Mouse (Mus musculus) embryo, embryonic 10.5 days (tissue): ENCODE measurements around the gene Unk.

Source experiments
- DNase-seq: peaks from one replicate; pipeline ENCODE4 v3.0.0-alpha.2; 2015; ENCODE audit warnings: low spot score

Unk gene

GRCm38 (mm10) chr11:116030088-116030897 lies at the start of gene Unk:
TSS of gene Unk (plus strand) at chr11:116030322.
- peak; percentile 100 for DNase-seq

GRCm38 (mm10) chr11:115982472-115982871 lies 47.6 kb upstream of the Unk start:
- no peak for DNase-seq

DNA sequence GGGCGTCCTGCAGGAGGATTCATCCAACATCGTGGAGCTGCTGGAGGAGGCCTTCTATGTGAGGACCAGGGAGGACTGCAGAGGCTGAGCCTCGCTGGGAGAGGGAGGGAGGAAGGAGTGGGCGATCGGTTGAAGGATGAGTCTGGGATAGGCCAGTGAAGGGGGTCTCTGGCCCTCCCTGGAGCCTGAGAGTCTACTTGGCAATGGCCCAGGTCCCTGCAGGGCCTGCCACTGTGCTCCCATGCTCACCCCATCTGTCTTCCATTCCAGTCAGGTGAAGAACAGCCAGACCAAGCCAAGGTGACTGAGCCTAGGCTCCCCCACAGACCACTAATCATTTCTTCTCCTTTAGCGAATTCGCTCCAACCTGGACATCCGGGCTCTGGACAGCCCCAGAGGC lies 46.8 kb upstream of the Unk start:
- DNase-seq: no peak

- no peak for DNase-seq
These were observed 40.4 kb upstream of the Unk start for GRCm38 (mm10) chr11:115989686-115990085.

- no peak for DNase-seq
These were observed 38.0 kb upstream of the Unk start for GRCm38 (mm10) chr11:115992098-115992497.

GRCm38 (mm10) chr11:115995256-115995655 lies 34.9 kb upstream of the Unk start:
- DNase-seq: no peak

GRCm38 (mm10) chr11:115997047-115997446 lies 33.1 kb upstream of the Unk start:
- DNase-seq: no peak

GRCm38 (mm10) chr11:115997662-115998061 lies 32.5 kb upstream of the Unk start:
- DNase-seq: no peak

DNA sequence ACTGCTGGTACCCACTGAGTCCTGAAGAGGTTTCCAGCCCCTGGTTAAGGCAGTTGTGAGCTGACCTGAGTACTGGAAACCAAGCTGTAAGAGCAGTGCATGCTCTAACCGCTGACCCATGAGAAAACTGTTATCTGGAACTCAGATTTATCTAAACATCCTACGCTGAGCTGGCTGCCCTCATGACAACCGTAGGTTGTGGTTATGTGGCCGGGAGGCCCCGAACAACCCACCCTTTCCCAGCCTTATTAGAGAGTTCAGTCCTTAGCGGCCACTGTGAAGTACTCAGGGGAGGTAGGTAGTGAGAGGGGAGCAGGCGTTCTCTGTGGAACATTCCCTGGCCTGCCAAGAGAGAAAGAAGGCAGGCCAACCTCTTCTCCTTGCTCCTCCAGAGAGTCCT lies 31.1 kb upstream of the Unk start:
- DNase-seq: no peak

- DNase-seq: peak; percentile 89
These were observed 30.5 kb upstream of the Unk start for GRCm38 (mm10) chr11:115999538-116000143.

DNA sequence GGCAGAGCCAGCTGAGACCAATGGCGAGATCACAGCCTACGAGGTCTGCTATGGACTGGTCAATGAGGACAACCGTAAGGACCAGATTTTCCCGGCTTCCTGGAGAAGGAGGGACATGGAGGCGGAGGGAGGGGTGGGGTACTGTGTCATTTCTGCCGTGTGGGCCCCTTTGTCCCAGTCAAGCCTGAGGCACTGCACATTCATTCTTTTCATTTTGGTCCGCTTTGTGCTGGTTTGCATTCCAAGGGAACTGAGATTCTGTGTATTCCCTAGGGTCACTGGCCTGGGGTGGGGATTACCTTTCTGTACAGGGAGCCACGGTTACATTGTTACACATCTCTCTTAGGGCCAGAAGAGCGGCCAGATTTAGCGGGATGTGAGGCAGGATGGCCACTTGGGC lies 29.5 kb upstream of the Unk start:
- no peak for DNase-seq

- DNase-seq: no peak
These were observed 28.4 kb upstream of the Unk start for GRCm38 (mm10) chr11:116001725-116002124.

GRCm38 (mm10) chr11:116002894-116003293 lies 27.2 kb upstream of the Unk start:
- no peak for DNase-seq

- DNase-seq: peak; percentile 36
These were observed 25.8 kb upstream of the Unk start for GRCm38 (mm10) chr11:116004186-116004823.

- DNase-seq: peak; percentile 83
These were observed 25.1 kb upstream of the Unk start for GRCm38 (mm10) chr11:116004840-116005700.

- no peak for DNase-seq
These were observed 24.3 kb upstream of the Unk start for GRCm38 (mm10) chr11:116005701-116006419.

GRCm38 (mm10) chr11:116007095-116007850 lies 22.8 kb upstream of the Unk start:
- DNase-seq: no peak

GRCm38 (mm10) chr11:116008411-116008810 lies 21.7 kb upstream of the Unk start:
- DNase-seq: no peak

DNA sequence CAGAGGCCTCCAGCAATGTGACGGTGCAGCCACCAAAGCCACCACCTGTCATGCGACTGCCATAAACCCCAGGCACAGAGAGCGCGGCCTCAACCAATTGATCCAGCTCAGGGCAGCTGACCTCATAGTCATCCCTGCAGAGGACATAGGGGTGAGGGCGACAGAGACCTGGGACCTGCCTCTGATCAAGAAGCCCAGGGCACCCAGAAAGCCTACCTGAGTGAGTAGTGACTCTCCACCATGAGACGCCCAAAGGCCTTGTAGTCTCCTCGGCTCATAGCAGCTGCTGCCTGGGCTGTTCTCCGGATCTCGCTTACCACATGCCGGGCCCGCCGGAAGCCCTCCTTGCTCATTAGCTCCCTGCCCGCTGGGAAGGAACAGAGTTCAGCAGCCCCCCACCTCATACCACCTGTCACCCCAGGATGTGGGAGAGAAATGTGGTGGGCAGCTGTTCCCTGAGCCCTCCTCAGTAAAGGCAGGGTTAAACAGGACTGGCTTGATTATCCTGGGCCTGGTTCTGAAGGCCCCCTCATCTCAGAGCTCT lies 21.2 kb upstream of the Unk start:
- DNase-seq: no peak

DNA sequence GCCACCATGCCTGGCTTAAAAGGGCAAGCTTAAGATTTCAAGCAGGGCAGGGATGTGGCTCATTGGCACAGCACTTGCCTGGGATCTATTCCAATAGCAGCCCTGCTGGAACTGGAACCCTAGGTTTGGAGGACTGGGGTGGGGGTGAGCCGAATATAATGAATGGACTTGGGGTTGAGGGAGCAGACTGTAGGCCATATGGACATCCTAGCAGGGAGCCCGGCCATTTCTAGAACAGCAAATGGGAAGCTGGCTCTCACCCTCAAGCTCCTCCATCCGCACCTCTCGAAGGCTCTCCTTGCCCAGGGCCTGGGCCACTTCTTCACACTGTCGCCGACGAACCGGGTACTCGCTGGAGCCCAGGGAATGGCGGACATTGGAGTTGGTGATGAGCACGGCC lies 20.5 kb upstream of the Unk start:
- DNase-seq: no peak
